Mouse (Mus musculus): ENCODE measurements around the gene Trim12c. TPM values are rescaled to one million over a fixed set of nuclear protein-coding genes. Genes with fewer than 3 reads are reported as not detected.
"Not testable (repeated sequence)": the region's sequence is repeated elsewhere in the genome, so short reads cannot be mapped to it uniquely, and the experiment has no call there.

Trim12c gene
- total RNA-seq (2021) = 1 to 10 TPM; 1.4 to 1.8 TPM

- DNase-seq = no peak
Measured at GRCm38 (mm10) chr7:104352717-104353599, at the start of gene Trim12c. Gene Trim12c, minus strand, starts transcription at chr7:104353362.

GRCm38 (mm10) chr7:104401140-104401539 lies 48.0 kb upstream of the Trim12c start:
- DNase-seq = no peak

- no peak for DNase-seq
Measured at GRCm38 (mm10) chr7:104400698-104401097, 47.5 kb upstream of the Trim12c start, which contains the start of gene Trim30c. Gene Trim30c, minus strand, starts transcription at chr7:104400837.

GRCm38 (mm10) chr7:104398492-104398891 lies 45.3 kb upstream of the Trim12c start:
- no peak for DNase-seq

- DNase-seq = no peak
Measured at GRCm38 (mm10) chr7:104369736-104370414, 16.7 kb upstream of the Trim12c start, which contains the start of gene Trim30b. Gene Trim30b, minus strand, starts transcription at chr7:104369884.

- no peak for DNase-seq
Measured at GRCm38 (mm10) chr7:104366339-104366738, 13.2 kb upstream of the Trim12c start.

GRCm38 (mm10) chr7:104353600-104353967 lies 422 bp upstream of the Trim12c start:
- DNase-seq = no peak

- not testable (repeated sequence) for DNase-seq
Measured at GRCm38 (mm10) chr7:104348043-104348442, 5.1 kb downstream of the Trim12c start.

GRCm38 (mm10) chr7:104340744-104341143 lies 12.4 kb downstream of the Trim12c start:
- DNase-seq = not testable (repeated sequence)

GRCm38 (mm10) chr7:104335547-104335946 lies 17.6 kb downstream of the Trim12c start:
- not testable (repeated sequence) for DNase-seq

- not testable (repeated sequence) for DNase-seq
Measured at GRCm38 (mm10) chr7:104329171-104329570, 24.0 kb downstream of the Trim12c start, which contains the start of gene Trim34b. Gene Trim34b, plus strand, starts transcription at chr7:104329471.

GRCm38 (mm10) chr7:104322028-104322427 lies 31.1 kb downstream of the Trim12c start:
- no peak for DNase-seq

GRCm38 (mm10) chr7:104315369-104316080 lies 37.6 kb downstream of the Trim12c start, which contains the start of gene Trim12a:
Gene Trim12a, minus strand, starts transcription at chr7:104315466.
- not testable (repeated sequence) for DNase-seq

GRCm38 (mm10) chr7:104314796-104315353 lies 38.3 kb downstream of the Trim12c start:
- no peak for DNase-seq

GRCm38 (mm10) chr7:104291638-104292400 lies 61.3 kb downstream of the Trim12c start:
- DNase-seq = no peak

GRCm38 (mm10) chr7:104290641-104291040 lies 62.5 kb downstream of the Trim12c start:
- no peak for DNase-seq

Other genes with a start within 250 kb of the Trim12c start
- gene Olfr646, start 248.5 kb downstream of the Trim12c start, total RNA-seq (2021) = under 1 TPM in 1 of 2 experiments, not detected in 1; 0.13 TPM
- gene Ubqln5, start 223.5 kb downstream of the Trim12c start, total RNA-seq (2021) = not detected
- gene Olfr643, start 216.0 kb downstream of the Trim12c start, total RNA-seq (2021) = not detected
- not detected for gene Ubqln3, start 210.1 kb downstream of the Trim12c start, total RNA-seq (2021)
- not detected for gene Ubqlnl, start 202.8 kb downstream of the Trim12c start, total RNA-seq (2021)
- not detected for gene Olfm5, start 188.5 kb downstream of the Trim12c start, total RNA-seq (2021)
- gene Olfr648, start 170.0 kb downstream of the Trim12c start, total RNA-seq (2021) = under 1 TPM; 0.27 to 0.30 TPM
- gene Olfr649, start 157.4 kb downstream of the Trim12c start, total RNA-seq (2021) = not detected
- gene Trim6, start 134.6 kb downstream of the Trim12c start, total RNA-seq (2021) = under 1 TPM in 1 of 2 experiments, not detected in 1; 0.22 TPM
- 1 to 10 TPM; 1.4 to 2.2 TPM for gene Trim34a, start 108.9 kb downstream of the Trim12c start, total RNA-seq (2021)
- gene Trim5, start 65.3 kb downstream of the Trim12c start, total RNA-seq (2021) = under 1 TPM; 0.47 to 0.68 TPM
- gene Trim12a, start 37.9 kb downstream of the Trim12c start, total RNA-seq (2021) = 1 to 10 TPM; 1.8 to 2.5 TPM
- gene Trim34b, start 23.9 kb downstream of the Trim12c start, total RNA-seq (2021) = not detected
- gene Trim30b, start 16.5 kb upstream of the Trim12c start, total RNA-seq (2021) = not detected
- under 1 TPM in 1 of 2 experiments, not detected in 1; 0.20 TPM for gene Trim30c, start 47.5 kb upstream of the Trim12c start, total RNA-seq (2021)
- gene Trim30a, start 111.8 kb upstream of the Trim12c start, total RNA-seq (2021) = under 1 TPM; 0.47 to 0.51 TPM
- under 1 TPM in 1 of 2 experiments, not detected in 1; 0.27 TPM for gene Trim30d, start 154.5 kb upstream of the Trim12c start, total RNA-seq (2021)
- not detected for gene Olfr651, start 196.8 kb upstream of the Trim12c start, total RNA-seq (2021)
- not detected for gene Olfr652, start 207.5 kb upstream of the Trim12c start, total RNA-seq (2021)
- gene Olfr653, start 224.0 kb upstream of the Trim12c start, total RNA-seq (2021) = not detected
- gene Olfr654, start 233.7 kb upstream of the Trim12c start, total RNA-seq (2021) = not detected
- not detected for gene Olfr655, start 248.4 kb upstream of the Trim12c start, total RNA-seq (2021)

Data from layer of hippocampus, postnatal 36 days (tissue).